Mouse (Mus musculus): Measurements from ENCODE around the gene Casp8ap2.
A peak's percentile ranks its signal among the peaks of the same experiment; 100 is the strongest.

Casp8ap2 gene

GRCm38 (mm10) chr4:32669825-32670224, 54.6 kb downstream of the Casp8ap2 start:
- no peak for DNase-seq

- DNase-seq, result no peak
Measured at GRCm38 (mm10) chr4:32674025-32674424, 58.8 kb downstream of the Casp8ap2 start.

- no peak for DNase-seq
Measured at GRCm38 (mm10) chr4:32677471-32677870, 62.2 kb downstream of the Casp8ap2 start.

GRCm38 (mm10) chr4:32680843-32681242, 65.6 kb downstream of the Casp8ap2 start:
- no peak for DNase-seq

- DNase-seq, result peak; percentile 9 to 40
Measured at GRCm38 (mm10) chr4:32682471-32682870, 67.2 kb downstream of the Casp8ap2 start.

- no peak for DNase-seq
Measured at GRCm38 (mm10) chr4:32683061-32683582, 67.9 kb downstream of the Casp8ap2 start.

All from kidney, postnatal 36 days (tissue).